Mouse (Mus musculus): ENCODE data around the gene 2900011O08Rik. TPM values are rescaled to one million over a fixed set of nuclear protein-coding genes. Genes with fewer than 3 reads are reported as not detected.

2900011O08Rik gene
- 0.12 TPM in 1 of 2 replicates, not detected in the other for polyA plus RNA-seq (2015; fragmentation: Nextera tagmentation; extraction: Ambion mirVana)

DNA sequence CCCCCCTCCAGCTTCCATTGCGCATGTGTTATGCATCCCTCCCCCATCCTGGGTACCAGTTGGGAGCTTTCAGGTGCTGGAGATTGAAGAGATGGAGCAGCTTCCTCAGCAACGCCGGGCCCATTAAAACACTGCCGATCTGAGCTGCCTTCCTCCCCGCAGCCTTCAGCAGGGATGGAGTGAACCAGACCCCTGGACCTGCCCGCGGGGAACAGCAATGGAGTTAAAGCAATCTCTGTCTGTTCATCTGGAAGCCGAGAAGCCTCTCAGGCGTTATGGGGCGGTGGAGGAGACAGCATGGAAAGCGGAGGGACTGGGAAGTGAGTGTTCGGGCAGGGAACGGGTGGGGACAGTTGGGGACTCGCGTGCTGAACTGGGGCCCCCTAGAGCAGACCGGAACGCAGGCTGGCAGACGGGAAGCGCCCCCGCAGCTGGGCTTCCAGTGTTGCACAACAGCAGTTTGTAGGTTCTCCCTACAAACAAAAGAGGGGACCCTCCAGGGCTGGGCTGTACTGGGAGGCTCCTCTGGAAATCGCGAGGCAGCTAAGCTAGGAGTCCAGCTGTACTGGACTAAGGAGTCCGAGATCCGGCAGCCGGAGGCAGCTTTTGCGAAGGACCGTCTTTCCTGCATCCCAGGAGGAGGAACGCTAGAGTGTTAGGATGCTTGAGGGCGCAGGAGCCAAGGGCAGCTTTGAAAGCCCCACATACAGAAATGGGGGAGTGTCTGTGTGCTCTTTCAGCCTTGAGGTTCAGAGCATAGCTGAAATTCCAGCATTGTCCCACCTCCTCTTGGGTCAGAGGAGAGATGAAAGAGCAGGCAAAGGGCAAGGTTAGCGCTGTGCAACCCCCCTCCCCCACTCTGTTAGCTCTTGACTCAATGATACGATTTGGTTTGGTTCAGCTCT is at the start of gene 2900011O08Rik, which contains the start of gene Ifitm7:
Gene 2900011O08Rik, plus strand, starts transcription at position 31 of the 905 bp plus-strand sequence.
Gene Ifitm7, minus strand, starts transcription at position 315 of the 905 bp plus-strand sequence.
- Histone ChIP-seq H3K4me1 (ENCODE audit: insufficient read depth) (no peaks in the 10 kb centered on the region; the same call in 1 of the 2 replicates), H3K27me3 (ENCODE audit: insufficient read depth, low read length) (0 out of 2 replicates have a peak, but pooled peaks cover 2% of the 10 kb centered on the region), H3K4me2 (ENCODE audit: low read depth, low read length) (peak within 1 kb of the TSS; percentile 74), H3K9ac (replicated peaks) (no peak within 1 kb of the TSS; the same call in 1 of the 2 replicates), H3K27ac (ENCODE audit: low read depth) (no peak within 1 kb of the TSS), H3K9me3 (ENCODE audit: low read length) (no peaks in the 10 kb centered on the region), H3K4me3 (ENCODE audit: low read depth, low read length) (peak within 1 kb of the TSS; percentile 36), H3K36me3 (replicated peaks; ENCODE audit: insufficient read depth, low read length) (no peaks in the 10 kb centered on the region)
- TF ChIP-seq CTCF (IDR thresholded peaks at IDR 0.05; ENCODE audit: low read depth), result no peak
- no peak for TF ChIP-seq EP300 (IDR thresholded peaks at IDR 0.05; ENCODE audit: low read depth)
- DNase-seq (peak; percentile 14), ATAC-seq (no peak)
- WGBS (ENCODE audit: insufficient replicate concordance), result 1% methylated on average over 31 of the region's 31 CpGs

DNA sequence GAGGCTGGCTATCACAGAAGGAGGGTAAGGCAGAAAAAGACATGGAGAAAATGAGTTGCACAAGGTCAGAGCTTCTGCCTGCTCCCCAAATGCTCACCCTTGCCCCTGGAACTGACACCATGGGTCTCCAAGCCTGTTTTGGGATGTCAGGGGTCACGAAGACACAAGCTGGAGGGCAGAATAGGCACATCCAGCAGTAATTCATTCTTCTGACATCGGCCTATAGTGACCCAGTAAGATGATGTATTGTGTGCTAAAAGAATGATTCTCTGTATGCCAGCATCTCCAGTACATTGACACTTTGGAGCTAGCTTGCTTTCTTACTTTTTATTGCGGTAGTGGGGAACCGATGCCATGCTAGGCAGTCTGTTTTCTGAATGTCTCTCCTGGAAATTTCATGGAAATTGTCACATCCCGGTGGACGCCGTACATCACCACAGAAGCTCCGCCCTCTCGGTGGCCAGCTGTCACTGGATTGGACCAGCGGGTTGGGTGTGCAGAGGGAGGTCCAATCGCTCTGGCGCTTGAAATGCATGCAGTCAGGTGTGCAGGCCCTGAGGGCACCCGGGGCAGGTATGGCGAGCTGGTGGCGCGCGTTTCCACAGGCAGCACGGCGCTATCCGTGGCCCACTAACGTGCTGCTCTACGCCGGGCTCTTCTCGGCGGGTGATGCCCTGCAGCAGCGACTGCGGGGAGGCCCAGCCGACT is 46.1 kb upstream of the 2900011O08Rik start:
- DNase-seq (peak; percentile 63), ATAC-seq (peak; percentile 99)
- 10% methylated on average over 28 of the region's 28 CpGs for WGBS (ENCODE audit: insufficient replicate concordance)
- H3K36me3 ChIP-seq (replicated peaks; ENCODE audit: insufficient read depth, low read length), result no peaks in the 10 kb centered on the region
- peak overlapping the region; percentile 52 for H3K4me3 ChIP-seq (ENCODE audit: low read depth, low read length)
- H3K9ac ChIP-seq (replicated peaks), result peak overlapping the region; percentile 59
- H3K27ac ChIP-seq (ENCODE audit: low read depth), result no peak overlapping the region
- H3K27me3 ChIP-seq (ENCODE audit: insufficient read depth, low read length), result 0 out of 2 replicates have a peak, but pooled peaks cover 9% of the 10 kb centered on the region
- no peaks in the 10 kb centered on the region; the same call in none of the 2 replicates for H3K4me1 ChIP-seq (ENCODE audit: insufficient read depth)
- no peaks in the 10 kb centered on the region for H3K9me3 ChIP-seq (ENCODE audit: low read length)
- peak overlapping the region; percentile 80 for H3K4me2 ChIP-seq (ENCODE audit: low read depth, low read length)
- TF ChIP-seq CTCF (IDR thresholded peaks at IDR 0.05; ENCODE audit: low read depth) (no peak), EP300 (IDR thresholded peaks at IDR 0.05; ENCODE audit: low read depth) (no peak)

- no peak for DNase-seq
- ATAC-seq, result peak; percentile 84
- Histone ChIP-seq H3K4me3 (ENCODE audit: low read depth, low read length) (peak overlapping the region; percentile 52), H3K9me3 (ENCODE audit: low read length) (no peaks in the 10 kb centered on the region), H3K9ac (replicated peaks) (peak overlapping the region; percentile 59), H3K27me3 (ENCODE audit: insufficient read depth, low read length) (0 out of 2 replicates have a peak, but pooled peaks cover 9% of the 10 kb centered on the region), H3K4me2 (ENCODE audit: low read depth, low read length) (peak overlapping the region; percentile 80), H3K36me3 (replicated peaks; ENCODE audit: insufficient read depth, low read length) (no peaks in the 10 kb centered on the region), H3K27ac (ENCODE audit: low read depth) (no peak overlapping the region), H3K4me1 (ENCODE audit: insufficient read depth) (no peaks in the 10 kb centered on the region; the same call in none of the 2 replicates)
- TF ChIP-seq CTCF (IDR thresholded peaks at IDR 0.05; ENCODE audit: low read depth) (no peak), EP300 (IDR thresholded peaks at IDR 0.05; ENCODE audit: low read depth) (no peak)
- 5% methylated on average over 34 of the region's 34 CpGs for WGBS (ENCODE audit: insufficient replicate concordance)
Observed at GRCm38 (mm10) chr16:13940847-13941395, 45.5 kb upstream of the 2900011O08Rik start.

DNA sequence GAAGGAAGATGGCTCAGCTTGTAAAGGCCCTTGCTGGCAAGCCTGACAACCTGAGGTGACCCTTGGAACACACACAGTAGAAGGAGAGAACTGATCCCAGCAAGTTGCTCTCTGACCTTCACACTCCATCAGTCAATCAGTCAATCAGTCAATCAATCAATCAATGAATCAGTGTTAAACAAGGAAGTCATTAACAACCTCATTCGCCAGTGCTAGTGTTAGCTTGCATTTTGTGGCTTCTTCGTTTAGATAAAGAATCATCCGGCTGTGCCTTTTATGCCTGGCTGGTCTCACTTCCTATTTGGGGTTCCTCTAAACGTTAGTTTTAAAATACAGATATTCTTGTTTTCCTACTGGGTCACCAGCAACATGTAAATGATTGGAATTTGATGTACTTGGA is 42.2 kb upstream of the 2900011O08Rik start:
- H3K9me3 ChIP-seq (ENCODE audit: low read length), result no peaks in the 10 kb centered on the region
- H3K27me3 ChIP-seq (ENCODE audit: insufficient read depth, low read length), result 0 out of 2 replicates have a peak, but pooled peaks cover 9% of the 10 kb centered on the region
- WGBS (ENCODE audit: insufficient replicate concordance), result 16% methylated on average over 4 of the region's 4 CpGs
- TF ChIP-seq EP300 (IDR thresholded peaks at IDR 0.05; ENCODE audit: low read depth), result no peak
- no peak for TF ChIP-seq CTCF (IDR thresholded peaks at IDR 0.05; ENCODE audit: low read depth)
- H3K4me2 ChIP-seq (ENCODE audit: low read depth, low read length), result no peak overlapping the region
- no peak overlapping the region for H3K4me3 ChIP-seq (ENCODE audit: low read depth, low read length)
- H3K36me3 ChIP-seq (replicated peaks; ENCODE audit: insufficient read depth, low read length), result 0 out of 2 replicates have a peak, but pooled peaks cover 3% of the 10 kb centered on the region
- H3K9ac ChIP-seq (replicated peaks), result no peak overlapping the region
- ATAC-seq, result no peak
- no peak overlapping the region for H3K27ac ChIP-seq (ENCODE audit: low read depth)
- H3K4me1 ChIP-seq (ENCODE audit: insufficient read depth), result no peaks in the 10 kb centered on the region; the same call in none of the 2 replicates
- DNase-seq, result no peak

DNA sequence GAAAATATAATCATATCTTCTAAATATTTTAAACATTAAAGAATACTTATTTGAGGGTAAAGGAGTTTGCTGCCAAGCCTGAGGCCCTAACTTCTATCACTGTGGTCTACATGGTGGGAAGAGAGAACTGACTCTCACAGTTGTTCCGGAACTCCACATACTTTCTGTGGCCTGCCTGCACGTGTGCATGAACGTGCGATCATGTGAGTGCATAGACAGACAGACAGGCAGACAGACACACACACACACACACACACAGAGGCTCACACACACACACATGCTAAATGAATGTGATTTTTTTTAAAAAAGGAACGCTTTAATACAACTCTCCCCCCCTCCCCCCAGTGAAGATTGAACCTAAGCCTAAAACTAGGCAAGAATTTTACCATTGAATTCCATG is 41.7 kb upstream of the 2900011O08Rik start:
- Histone ChIP-seq H3K4me3 (ENCODE audit: low read depth, low read length) (no peak overlapping the region), H3K36me3 (replicated peaks; ENCODE audit: insufficient read depth, low read length) (0 out of 2 replicates have a peak, but pooled peaks cover 3% of the 10 kb centered on the region), H3K9me3 (ENCODE audit: low read length) (no peaks in the 10 kb centered on the region), H3K9ac (replicated peaks) (no peak overlapping the region), H3K27ac (ENCODE audit: low read depth) (no peak overlapping the region), H3K4me2 (ENCODE audit: low read depth, low read length) (no peak overlapping the region), H3K27me3 (ENCODE audit: insufficient read depth, low read length) (0 out of 2 replicates have a peak, but pooled peaks cover 9% of the 10 kb centered on the region), H3K4me1 (ENCODE audit: insufficient read depth) (no peaks in the 10 kb centered on the region; the same call in none of the 2 replicates)
- ATAC-seq (no peak), DNase-seq (no peak)
- 73% methylated on average over 5 of the region's 5 CpGs for WGBS (ENCODE audit: insufficient replicate concordance)
- TF ChIP-seq CTCF (IDR thresholded peaks at IDR 0.05; ENCODE audit: low read depth) (no peak), EP300 (IDR thresholded peaks at IDR 0.05; ENCODE audit: low read depth) (no peak)
